8 mouse cellular contexts compared by ENCODE assay signal in the genomic region with DNA sequence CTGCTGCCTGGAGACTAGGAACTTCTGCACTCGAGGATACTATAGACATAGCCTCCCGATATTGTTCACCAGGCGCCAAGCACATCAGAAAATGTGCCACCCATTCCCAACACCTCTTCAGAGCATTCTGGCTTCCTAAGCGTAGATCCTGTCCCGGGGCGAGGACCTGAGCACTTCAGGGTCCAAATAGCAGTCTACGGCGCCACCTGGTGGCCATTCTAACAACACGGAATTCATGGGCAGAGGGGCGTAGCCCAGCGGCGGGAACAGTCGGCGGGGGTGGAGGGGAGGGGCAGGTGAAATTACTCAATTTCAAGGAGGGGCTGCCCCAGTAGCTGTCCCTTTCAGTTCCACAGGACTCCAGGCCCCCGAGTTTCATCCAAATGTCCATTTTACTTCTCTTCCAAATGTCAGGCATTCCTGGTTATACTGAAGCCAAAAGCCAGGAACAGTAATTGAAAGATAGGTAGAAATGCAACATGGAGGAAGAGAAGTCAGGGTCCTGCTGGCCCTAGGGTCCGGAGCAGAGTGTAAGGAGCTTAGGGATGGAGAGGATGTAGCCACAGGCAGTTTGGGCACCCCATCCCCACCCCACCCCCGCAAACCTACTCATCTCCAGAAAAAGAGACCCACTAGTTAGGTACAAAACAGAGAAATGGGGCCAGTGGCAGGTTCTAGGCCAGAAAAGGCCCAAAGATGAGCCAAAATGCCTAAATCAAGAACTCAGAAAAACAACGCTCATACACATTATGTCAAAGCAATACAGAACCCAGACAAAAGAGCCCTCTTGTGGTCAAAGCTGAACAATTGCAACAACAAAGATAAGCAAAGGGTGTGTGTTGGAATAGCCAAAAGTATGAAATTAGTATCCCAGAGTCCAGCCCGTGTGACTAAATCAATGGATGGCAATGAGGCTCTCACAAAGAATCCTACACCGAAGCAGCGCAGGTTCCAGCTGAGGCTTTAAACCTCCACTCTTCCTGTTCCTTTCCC. TPM values are rescaled to one million over a fixed set of nuclear protein-coding genes. Genes with fewer than 3 reads are reported as not detected.
DNase-seq lines count a peak whose midpoint lies in the region; ATAC-seq and TF ChIP-seq lines count a peak whose summit lies in the region.

No protein-coding gene starts in this region.

- peak overlapping the region; percentile 79 for H3K4me2 ChIP-seq in forebrain, embryonic 12.5 days
- peak overlapping the region; percentile 60 for H3K4me2 ChIP-seq in heart, postnatal 0 days (ENCODE audit: low read depth, low read length)
- peak overlapping the region; percentile 83 for H3K4me2 ChIP-seq in liver, embryonic 15.5 days
- peak overlapping the region; percentile 69 for H3K4me2 ChIP-seq in neural tube, embryonic 11.5 days (ENCODE audit: low read depth)
- H3K4me2 ChIP-seq in stomach, embryonic 16.5 days (ENCODE audit: low read depth, low read length), result peak overlapping the region; percentile 91

- no peaks in the 10 kb centered on the region for H3K9me3 ChIP-seq in ES-Bruce4 (replicated peaks; ENCODE audit: control insufficient read depth, insufficient read depth, low read length, poor library complexity, severe bottlenecking)
- H3K9me3 ChIP-seq in forebrain, embryonic 12.5 days, result no peaks in the 10 kb centered on the region
- H3K9me3 ChIP-seq in heart, postnatal 0 days (replicated peaks; ENCODE audit: control insufficient read depth, low read length), result no peaks in the 10 kb centered on the region
- no peaks in the 10 kb centered on the region for H3K9me3 ChIP-seq in liver, embryonic 15.5 days (replicated peaks)
- no peaks in the 10 kb centered on the region for H3K9me3 ChIP-seq in neural tube, embryonic 11.5 days (ENCODE audit: control insufficient read depth, low read length)
- no peaks in the 10 kb centered on the region for H3K9me3 ChIP-seq in stomach, embryonic 16.5 days (replicated peaks; ENCODE audit: control insufficient read depth, low read length)

- no peak for TF ChIP-seq POLR2A in ES-Bruce4 (IDR thresholded peaks at IDR 0.05; ENCODE audit: insufficient read depth, low read length)

- peak; percentile 86 for TF ChIP-seq CTCF in ES-Bruce4 (IDR thresholded peaks at IDR 0.05; ENCODE audit: low read depth, low read length)
- TF ChIP-seq CTCF in heart, postnatal 0 days (IDR thresholded peaks at IDR 0.05; ENCODE audit: low read depth), result peak; percentile 91

- H3K4me1 ChIP-seq in ES-Bruce4 (ENCODE audit: control insufficient read depth, insufficient read depth, low read length), result peaks cover 2% of the 10 kb centered on the region
- peaks cover 16% of the 10 kb centered on the region for H3K4me1 ChIP-seq in forebrain, embryonic 12.5 days
- no peaks in the 10 kb centered on the region; the same call in 1 of the 2 replicates for H3K4me1 ChIP-seq in heart, postnatal 0 days (ENCODE audit: control insufficient read depth, insufficient read depth)
- H3K4me1 ChIP-seq in liver, embryonic 15.5 days (replicated peaks), result peaks cover 47% of the 10 kb centered on the region
- H3K4me1 ChIP-seq in neural tube, embryonic 11.5 days (ENCODE audit: control insufficient read depth, insufficient read depth, low read length), result peaks cover 8% of the 10 kb centered on the region; the same call in 1 of the 2 replicates
- peaks cover 14% of the 10 kb centered on the region for H3K4me1 ChIP-seq in stomach, embryonic 16.5 days (ENCODE audit: control insufficient read depth, insufficient read depth, low read length)

- peak overlapping the region; percentile 75 for H3K27ac ChIP-seq in ES-Bruce4 (ENCODE audit: insufficient read depth, low read length)
- H3K27ac ChIP-seq in forebrain, embryonic 12.5 days, result 0 out of 2 replicates have a peak overlapping the region, but pooled peaks have one; percentile 31
- H3K27ac ChIP-seq in heart, postnatal 0 days (ENCODE audit: low read depth), result peak overlapping the region; percentile 88
- peak overlapping the region; percentile 86 for H3K27ac ChIP-seq in liver, embryonic 15.5 days (replicated peaks)
- 0 out of 2 replicates have a peak overlapping the region, but pooled peaks have one; percentile 34 for H3K27ac ChIP-seq in neural tube, embryonic 11.5 days (ENCODE audit: low read depth, low read length)
- peak overlapping the region; percentile 98 for H3K27ac ChIP-seq in stomach, embryonic 16.5 days (ENCODE audit: low read length)

- WGBS in forebrain, embryonic 12.5 days, result 10% methylated on average over 21 of the region's 21 CpGs
- 8% methylated on average over 21 of the region's 21 CpGs for WGBS in heart, postnatal 0 days
- 7% methylated on average over 21 of the region's 21 CpGs for WGBS in liver, embryonic 15.5 days (ENCODE audit: insufficient replicate concordance)
- 11% methylated on average over 21 of the region's 21 CpGs for WGBS in neural tube, embryonic 11.5 days
- WGBS in stomach, embryonic 16.5 days, result 8% methylated on average over 21 of the region's 21 CpGs

- H3K4me3 ChIP-seq in ES-Bruce4 (ENCODE audit: low read depth, low read length), result peak overlapping the region; percentile 61
- peak overlapping the region; percentile 37 for H3K4me3 ChIP-seq in forebrain, embryonic 12.5 days (replicated peaks)
- H3K4me3 ChIP-seq in heart, postnatal 0 days (ENCODE audit: low read depth, low read length), result peak overlapping the region; percentile 27
- H3K4me3 ChIP-seq in liver, embryonic 15.5 days (replicated peaks), result peak overlapping the region; percentile 43
- peak overlapping the region; percentile 26 for H3K4me3 ChIP-seq in neural tube, embryonic 11.5 days (ENCODE audit: low read depth, low read length)
- H3K4me3 ChIP-seq in stomach, embryonic 16.5 days (replicated peaks; ENCODE audit: low read length), result peak overlapping the region; percentile 39

- ATAC-seq in forebrain, embryonic 12.5 days (ENCODE audit: low FRiP score), result peak; percentile 92
- ATAC-seq in heart, postnatal 0 days (ENCODE audit: insufficient read depth, low read depth), result peak; percentile 87
- peak; percentile 75 for ATAC-seq in liver, embryonic 15.5 days (ENCODE audit: insufficient read depth)
- peak; percentile 89 for ATAC-seq in neural tube, embryonic 11.5 days (ENCODE audit: insufficient read depth, low FRiP score, low TSS enrichment)
- peak; percentile 89 for ATAC-seq in stomach, embryonic 16.5 days (ENCODE audit: insufficient read depth, low FRiP score)

- peak; percentile 72; the same call in 1 of the 2 replicates for TF ChIP-seq EP300 in ES-Bruce4 (IDR thresholded peaks at IDR 0.05; ENCODE audit: insufficient read depth, low read depth, low read length)
- peak; percentile 40; the same call in 1 of the 2 replicates for TF ChIP-seq EP300 in heart, postnatal 0 days (IDR thresholded peaks at IDR 0.05; ENCODE audit: low read depth)

- DNase-seq in c-Kit-positive CD71-positive TER-119-positive erythroid progenitor cells, embryonic 14.5 days (ENCODE audit: low spot score), result peak; percentile 93
- peak; percentile 91 for DNase-seq in heart, postnatal 0 days (ENCODE audit: low spot score)
- peak; percentile 93 to 97 for DNase-seq in kidney, postnatal 36 days
- peak; percentile 92 for DNase-seq in neural tube, embryonic 11.5 days (ENCODE audit: low spot score)

- H3K36me3 ChIP-seq in ES-Bruce4 (ENCODE audit: control insufficient read depth, insufficient read depth, low read length, poor library complexity, severe bottlenecking), result no peaks in the 10 kb centered on the region
- H3K36me3 ChIP-seq in forebrain, embryonic 12.5 days (replicated peaks), result no peaks in the 10 kb centered on the region
- H3K36me3 ChIP-seq in heart, postnatal 0 days (replicated peaks; ENCODE audit: control insufficient read depth, insufficient read depth, low read length), result no peaks in the 10 kb centered on the region
- H3K36me3 ChIP-seq in liver, embryonic 15.5 days (replicated peaks), result no peaks in the 10 kb centered on the region
- H3K36me3 ChIP-seq in neural tube, embryonic 11.5 days (ENCODE audit: control insufficient read depth, insufficient read depth, low read length), result no peaks in the 10 kb centered on the region
- H3K36me3 ChIP-seq in stomach, embryonic 16.5 days (ENCODE audit: control insufficient read depth, insufficient read depth, low read length), result no peaks in the 10 kb centered on the region

- H3K27me3 ChIP-seq in ES-Bruce4 (ENCODE audit: control insufficient read depth, insufficient read depth, low read length, poor library complexity, severe bottlenecking), result no peaks in the 10 kb centered on the region
- peaks cover 10% of the 10 kb centered on the region; the same call in 1 of the 2 replicates for H3K27me3 ChIP-seq in forebrain, embryonic 12.5 days
- no peaks in the 10 kb centered on the region for H3K27me3 ChIP-seq in heart, postnatal 0 days (ENCODE audit: control insufficient read depth, insufficient read depth, low read length)
- no peaks in the 10 kb centered on the region for H3K27me3 ChIP-seq in liver, embryonic 15.5 days
- H3K27me3 ChIP-seq in neural tube, embryonic 11.5 days (ENCODE audit: control insufficient read depth, insufficient read depth, low read length), result no peaks in the 10 kb centered on the region
- H3K27me3 ChIP-seq in stomach, embryonic 16.5 days (ENCODE audit: control insufficient read depth, insufficient read depth, low read length), result no peaks in the 10 kb centered on the region

- H3K9ac ChIP-seq in ES-Bruce4 (ENCODE audit: low read depth, poor library complexity, severe bottlenecking), result peak overlapping the region; percentile 38
- peak overlapping the region; percentile 47 for H3K9ac ChIP-seq in forebrain, embryonic 12.5 days
- no peak overlapping the region for H3K9ac ChIP-seq in heart, postnatal 0 days (replicated peaks; ENCODE audit: low read depth, low read length)
- H3K9ac ChIP-seq in liver, embryonic 15.5 days, result peak overlapping the region; percentile 32; the same call in 1 of the 2 replicates
- peak overlapping the region; percentile 35; the same call in 1 of the 2 replicates for H3K9ac ChIP-seq in neural tube, embryonic 11.5 days (ENCODE audit: low read length)
- H3K9ac ChIP-seq in stomach, embryonic 16.5 days (ENCODE audit: low read length), result peak overlapping the region; percentile 71

RNA-seq across cellular contexts. Expression of a gene that starts 12.4 kb away (rescaled TPM):
- 18.3 and 22.2 TPM in 2 replicates for polyA plus RNA-seq in ES-Bruce4 (2011; ENCODE audit: insufficient read depth, insufficient read length, low read depth, missing spikeins)
- 40.7 and 43.6 TPM in 2 replicates for polyA plus RNA-seq in forebrain, embryonic 12.5 days (2016; fragmentation: Nextera tagmentation; extraction: Ambion mirVana)
- total RNA-seq in heart, postnatal 0 days (2014; rRNA removed; ENCODE audit: low replicate concordance), result 0.43 TPM in 1 of 2 replicates, not detected in the other
- polyA plus RNA-seq in heart, postnatal 0 days (2015; fragmentation: Nextera tagmentation; extraction: Ambion mirVana), result 0.10 TPM in 1 of 2 replicates, not detected in the other
- 0.45 and 0.46 TPM in 2 replicates for polyA plus RNA-seq in liver, embryonic 15.5 days (2015; fragmentation: Nextera tagmentation; extraction: Ambion mirVana)
- polyA plus RNA-seq in neural tube, embryonic 11.5 days (2014; fragmentation: Nextera tagmentation; extraction: Ambion mirVana), result 14.5 and 17.1 TPM in 2 replicates
- polyA plus RNA-seq in stomach, embryonic 16.5 days (2015; fragmentation: Nextera tagmentation; extraction: Ambion mirVana), result 4.9 and 5.1 TPM in 2 replicates

RNA-seq across cellular contexts. Expression of a gene that starts 19.6 kb away (rescaled TPM):
- not detected in 2 replicates for polyA plus RNA-seq in ES-Bruce4 (2011; ENCODE audit: insufficient read depth, insufficient read length, low read depth, missing spikeins)
- polyA plus RNA-seq in forebrain, embryonic 12.5 days (2016; fragmentation: Nextera tagmentation; extraction: Ambion mirVana), result not detected in 2 replicates
- total RNA-seq in heart, postnatal 0 days (2014; rRNA removed; ENCODE audit: low replicate concordance), result not detected in 2 replicates
- not detected in 2 replicates for polyA plus RNA-seq in heart, postnatal 0 days (2015; fragmentation: Nextera tagmentation; extraction: Ambion mirVana)
- not detected in 2 replicates for polyA plus RNA-seq in liver, embryonic 15.5 days (2015; fragmentation: Nextera tagmentation; extraction: Ambion mirVana)
- polyA plus RNA-seq in neural tube, embryonic 11.5 days (2014; fragmentation: Nextera tagmentation; extraction: Ambion mirVana), result not detected in 2 replicates
- polyA plus RNA-seq in stomach, embryonic 16.5 days (2015; fragmentation: Nextera tagmentation; extraction: Ambion mirVana), result not detected in 2 replicates

RNA-seq across cellular contexts. Expression of a gene that starts 29.5 kb away (rescaled TPM):
- 19.6 and 22.0 TPM in 2 replicates for polyA plus RNA-seq in ES-Bruce4 (2011; ENCODE audit: insufficient read depth, insufficient read length, low read depth, missing spikeins)
- polyA plus RNA-seq in forebrain, embryonic 12.5 days (2016; fragmentation: Nextera tagmentation; extraction: Ambion mirVana), result 1.3 and 1.5 TPM in 2 replicates
- 3.8 TPM in 1 of 2 replicates, not detected in the other for total RNA-seq in heart, postnatal 0 days (2014; rRNA removed; ENCODE audit: low replicate concordance)
- 0.19 and 0.20 TPM in 2 replicates for polyA plus RNA-seq in heart, postnatal 0 days (2015; fragmentation: Nextera tagmentation; extraction: Ambion mirVana)
- 0.54 and 0.84 TPM in 2 replicates for polyA plus RNA-seq in liver, embryonic 15.5 days (2015; fragmentation: Nextera tagmentation; extraction: Ambion mirVana)
- polyA plus RNA-seq in neural tube, embryonic 11.5 days (2014; fragmentation: Nextera tagmentation; extraction: Ambion mirVana), result 2.3 and 2.7 TPM in 2 replicates
- 74.2 and 103 TPM in 2 replicates for polyA plus RNA-seq in stomach, embryonic 16.5 days (2015; fragmentation: Nextera tagmentation; extraction: Ambion mirVana)

RNA-seq across cellular contexts. Expression of a gene that starts 30.8 kb away (rescaled TPM):
- polyA plus RNA-seq in ES-Bruce4 (2011; ENCODE audit: insufficient read depth, insufficient read length, low read depth, missing spikeins), result not detected in 2 replicates
- not detected in 2 replicates for polyA plus RNA-seq in forebrain, embryonic 12.5 days (2016; fragmentation: Nextera tagmentation; extraction: Ambion mirVana)
- total RNA-seq in heart, postnatal 0 days (2014; rRNA removed; ENCODE audit: low replicate concordance), result not detected in 2 replicates
- 0.30 and 0.74 TPM in 2 replicates for polyA plus RNA-seq in heart, postnatal 0 days (2015; fragmentation: Nextera tagmentation; extraction: Ambion mirVana)
- 23.2 and 25.7 TPM in 2 replicates for polyA plus RNA-seq in liver, embryonic 15.5 days (2015; fragmentation: Nextera tagmentation; extraction: Ambion mirVana)
- not detected in 2 replicates for polyA plus RNA-seq in neural tube, embryonic 11.5 days (2014; fragmentation: Nextera tagmentation; extraction: Ambion mirVana)
- 5.5 and 7.5 TPM in 2 replicates for polyA plus RNA-seq in stomach, embryonic 16.5 days (2015; fragmentation: Nextera tagmentation; extraction: Ambion mirVana)

RNA-seq across cellular contexts. Expression of a gene that starts 38.0 kb away (rescaled TPM):
- polyA plus RNA-seq in ES-Bruce4 (2011; ENCODE audit: insufficient read depth, insufficient read length, low read depth, missing spikeins), result 410 and 433 TPM in 2 replicates
- polyA plus RNA-seq in forebrain, embryonic 12.5 days (2016; fragmentation: Nextera tagmentation; extraction: Ambion mirVana), result 11.6 and 13.0 TPM in 2 replicates
- 148 and 324 TPM in 2 replicates for total RNA-seq in heart, postnatal 0 days (2014; rRNA removed; ENCODE audit: low replicate concordance)
- polyA plus RNA-seq in heart, postnatal 0 days (2015; fragmentation: Nextera tagmentation; extraction: Ambion mirVana), result 202 and 230 TPM in 2 replicates
- 84.9 and 98.1 TPM in 2 replicates for polyA plus RNA-seq in liver, embryonic 15.5 days (2015; fragmentation: Nextera tagmentation; extraction: Ambion mirVana)
- polyA plus RNA-seq in neural tube, embryonic 11.5 days (2014; fragmentation: Nextera tagmentation; extraction: Ambion mirVana), result 20.1 and 21.0 TPM in 2 replicates
- 322 and 395 TPM in 2 replicates for polyA plus RNA-seq in stomach, embryonic 16.5 days (2015; fragmentation: Nextera tagmentation; extraction: Ambion mirVana)

Comparison
In these comparisons a context has a peak if more than half of its experiments do, and no peak if none do; other contexts are left out.
1. Peak in every context shown above with its lines: DNase-seq, ATAC-seq, H3K4me3 ChIP-seq and H3K27ac ChIP-seq.
2. H3K27ac ChIP-seq: peak in every context shown above with its lines; median percentile 98 in stomach, embryonic 16.5 days; 88 in heart, postnatal 0 days; 86 in liver, embryonic 15.5 days; 75 in ES-Bruce4; 34 in neural tube, embryonic 11.5 days; 31 in forebrain, embryonic 12.5 days.